13 mouse cellular contexts compared by ENCODE assay signal in genomic region chr7:16710604-16711003, GRCm38 (mm10). TPM values are rescaled to one million over a fixed set of nuclear protein-coding genes. Genes with fewer than 3 reads are reported as not detected.
DNase-seq lines count a peak whose midpoint lies in the region; ATAC-seq and TF ChIP-seq lines count a peak whose summit lies in the region.
"Had no signal": no experiment of that assay in that cellular context is flagged by ENCODE, and none has a peak within 500 bp of the region (broad histone marks: within the 10 kb centered on the region; RNA-seq: fewer than 3 reads in every experiment).

No protein-coding gene starts in this region.

- ATAC-seq in CD4-positive, CD25-positive, alpha-beta regulatory T cell, adult 4 months: no peak
- ATAC-seq in intestine, postnatal 0 days: no peak
- ATAC-seq in intestine, embryonic 15.5 days: no peak
- no peak for ATAC-seq in neural tube, embryonic 15.5 days (ENCODE audit: low FRiP score)
- no peak for ATAC-seq in forebrain, embryonic 14.5 days

- WGBS in intestine, postnatal 0 days: 78% methylated on average over 5 of the region's 5 CpGs
- WGBS in intestine, embryonic 15.5 days: 81% methylated on average over 5 of the region's 5 CpGs
- 81% methylated on average over 5 of the region's 5 CpGs for WGBS in neural tube, embryonic 15.5 days
- 74% methylated on average over 5 of the region's 5 CpGs for WGBS in small intestine, adult 2 months
- 80% methylated on average over 5 of the region's 5 CpGs for WGBS in forebrain, embryonic 14.5 days

- no peak overlapping the region for H3K4me2 ChIP-seq in intestine, postnatal 0 days (replicated peaks; ENCODE audit: low read depth)
- H3K4me2 ChIP-seq in intestine, embryonic 15.5 days (replicated peaks): no peak overlapping the region
- H3K4me2 ChIP-seq in neural tube, embryonic 15.5 days: no peak overlapping the region
- H3K4me2 ChIP-seq in forebrain, embryonic 14.5 days (ENCODE audit: low read length): no peak overlapping the region
- H3K4me2 ChIP-seq: heart, embryonic 15.5 days had no signal

- H3K4me1 ChIP-seq in intestine, postnatal 0 days (replicated peaks; ENCODE audit: control insufficient read depth, insufficient read depth, low read length): no peaks in the 10 kb centered on the region
- no peaks in the 10 kb centered on the region for H3K4me1 ChIP-seq in intestine, embryonic 15.5 days (replicated peaks)
- no peaks in the 10 kb centered on the region for H3K4me1 ChIP-seq in neural tube, embryonic 15.5 days
- H3K4me1 ChIP-seq in small intestine, adult 2 months (ENCODE audit: control insufficient read depth, insufficient read depth, insufficient read length, low read length): no peaks in the 10 kb centered on the region
- no peaks in the 10 kb centered on the region for H3K4me1 ChIP-seq in forebrain, embryonic 14.5 days (ENCODE audit: control insufficient read depth, insufficient read depth, low read length)

- 0 out of 2 replicates have a peak, but pooled peaks cover 3% of the 10 kb centered on the region for H3K27me3 ChIP-seq in intestine, postnatal 0 days (replicated peaks; ENCODE audit: control insufficient read depth, insufficient read depth, low read length)
- no peaks in the 10 kb centered on the region for H3K27me3 ChIP-seq in intestine, embryonic 15.5 days (replicated peaks)
- H3K27me3 ChIP-seq in neural tube, embryonic 15.5 days (replicated peaks): no peaks in the 10 kb centered on the region
- no peaks in the 10 kb centered on the region for H3K27me3 ChIP-seq in small intestine, adult 2 months (ENCODE audit: control insufficient read depth, insufficient read depth, low read length)
- no peaks in the 10 kb centered on the region for H3K27me3 ChIP-seq in forebrain, embryonic 14.5 days (replicated peaks; ENCODE audit: control insufficient read depth, insufficient read depth, low read length)
- H3K27me3 ChIP-seq: heart, embryonic 15.5 days had no signal

- peak; percentile 51 for TF ChIP-seq CTCF in intestine, postnatal 0 days (IDR thresholded peaks at IDR 0.05; ENCODE audit: low read depth)
- TF ChIP-seq CTCF in small intestine, adult 2 months (IDR thresholded peaks at IDR 0.05; ENCODE audit: extremely low read depth, insufficient read length, insufficient replicate concordance, low read depth, low read length): peak; percentile 25; the same call in 1 of the 2 replicates

- H3K9ac ChIP-seq in intestine, postnatal 0 days (ENCODE audit: low read depth, low read length): no peak overlapping the region
- no peak overlapping the region for H3K9ac ChIP-seq in intestine, embryonic 15.5 days
- no peak overlapping the region for H3K9ac ChIP-seq in neural tube, embryonic 15.5 days (replicated peaks)
- H3K9ac ChIP-seq in forebrain, embryonic 14.5 days (ENCODE audit: low read length): no peak overlapping the region
- H3K9ac ChIP-seq: heart, embryonic 15.5 days had no signal

- no peaks in the 10 kb centered on the region for H3K36me3 ChIP-seq in intestine, postnatal 0 days (ENCODE audit: control insufficient read depth, insufficient read depth)
- no peaks in the 10 kb centered on the region for H3K36me3 ChIP-seq in intestine, embryonic 15.5 days
- no peaks in the 10 kb centered on the region for H3K36me3 ChIP-seq in neural tube, embryonic 15.5 days
- no peaks in the 10 kb centered on the region for H3K36me3 ChIP-seq in small intestine, adult 2 months (ENCODE audit: control insufficient read depth, insufficient read depth, low read length)
- H3K36me3 ChIP-seq in forebrain, embryonic 14.5 days (ENCODE audit: control insufficient read depth, insufficient read depth, low read length): no peaks in the 10 kb centered on the region
- H3K36me3 ChIP-seq: heart, embryonic 15.5 days had no signal

- H3K4me3 ChIP-seq in intestine, postnatal 0 days (ENCODE audit: low read depth, low read length): no peak overlapping the region
- H3K4me3 ChIP-seq in intestine, embryonic 15.5 days (replicated peaks): no peak overlapping the region
- no peak overlapping the region for H3K4me3 ChIP-seq in neural tube, embryonic 15.5 days (replicated peaks)
- H3K4me3 ChIP-seq in small intestine, adult 2 months (ENCODE audit: low read depth, low read length): no peak overlapping the region
- no peak overlapping the region for H3K4me3 ChIP-seq in forebrain, embryonic 14.5 days (ENCODE audit: low read depth, low read length)
- H3K4me3 ChIP-seq: heart, embryonic 15.5 days; megakaryocyte, embryonic 14.5 days had no signal

- peak; percentile 55 for DNase-seq in CD4-positive, CD25-positive, alpha-beta regulatory T cell, adult 2 months (ENCODE audit: low read depth, low spot score)
- peak; percentile 27 for DNase-seq in neural tube, embryonic 10.5 days (ENCODE audit: extremely low spot score, low spot score)
- DNase-seq in forebrain, embryonic 14.5 days (ENCODE audit: low spot score): no peak
- DNase-seq: cerebellum, postnatal 36 days had no signal

- no peak overlapping the region for H3K27ac ChIP-seq in intestine, postnatal 0 days (ENCODE audit: low read depth, low read length)
- no peak overlapping the region for H3K27ac ChIP-seq in intestine, embryonic 15.5 days
- no peak overlapping the region for H3K27ac ChIP-seq in neural tube, embryonic 15.5 days (replicated peaks)
- H3K27ac ChIP-seq in small intestine, adult 2 months (ENCODE audit: insufficient read depth, low read depth, low read length): no peak overlapping the region
- H3K27ac ChIP-seq in forebrain, embryonic 14.5 days (ENCODE audit: low read depth, low read length): no peak overlapping the region
- H3K27ac ChIP-seq: heart, embryonic 15.5 days had no signal

- no peak for TF ChIP-seq POLR2A in small intestine, adult 2 months (IDR thresholded peaks at IDR 0.05; ENCODE audit: low read depth, low read length)

- H3K9me3 ChIP-seq in intestine, postnatal 0 days (ENCODE audit: control insufficient read depth): no peaks in the 10 kb centered on the region
- no peaks in the 10 kb centered on the region for H3K9me3 ChIP-seq in intestine, embryonic 15.5 days
- H3K9me3 ChIP-seq in neural tube, embryonic 15.5 days (replicated peaks): no peaks in the 10 kb centered on the region
- no peaks in the 10 kb centered on the region for H3K9me3 ChIP-seq in forebrain, embryonic 14.5 days (replicated peaks; ENCODE audit: control insufficient read depth, low read length)
- H3K9me3 ChIP-seq: heart, embryonic 15.5 days; megakaryocyte, embryonic 14.5 days had no signal

RNA-seq across cellular contexts. Expression of gene Ceacam9, which starts 11.1 kb away (rescaled TPM):
- polyA plus RNA-seq in CD4-positive, CD25-positive, alpha-beta regulatory T cell, adult 4 months (2017; shearing (Covaris generic)): not detected
- polyA plus RNA-seq in intestine, postnatal 0 days (2015; fragmentation: Nextera tagmentation; extraction: Ambion mirVana): not detected in 2 replicates
- polyA plus RNA-seq in intestine, embryonic 15.5 days (2015; fragmentation: Nextera tagmentation; extraction: Ambion mirVana): not detected in 2 replicates
- 0.17 and 0.50 TPM in 2 replicates for polyA plus RNA-seq in neural tube, embryonic 15.5 days (2015; fragmentation: Nextera tagmentation; extraction: Ambion mirVana)
- polyA plus RNA-seq in small intestine, adult 2 months (2012; rRNA removed): not detected in 2 replicates
- not detected in 2 replicates for polyA plus RNA-seq in forebrain, embryonic 14.5 days (2014; fragmentation: Nextera tagmentation; extraction: Ambion mirVana)
- polyA plus RNA-seq: heart, embryonic 15.5 days; intestine, embryonic 14.5 days; liver, embryonic 16.5 days had no signal

RNA-seq across cellular contexts. Expression of gene Ap2s1, which starts 27.6 kb away (rescaled TPM):
- 10 to 100 TPM; 60.7 to 73.1 TPM for polyA plus RNA-seq in CD4-positive, CD25-positive, alpha-beta regulatory T cell, adult 4 months (2017; shearing (Covaris generic))
- 316 and 329 TPM in 2 replicates for polyA plus RNA-seq in intestine, postnatal 0 days (2015; fragmentation: Nextera tagmentation; extraction: Ambion mirVana)
- polyA plus RNA-seq in intestine, embryonic 15.5 days (2015; fragmentation: Nextera tagmentation; extraction: Ambion mirVana): 248 and 256 TPM in 2 replicates
- 412 and 431 TPM in 2 replicates for polyA plus RNA-seq in neural tube, embryonic 15.5 days (2015; fragmentation: Nextera tagmentation; extraction: Ambion mirVana)
- polyA plus RNA-seq in small intestine, adult 2 months (2012; rRNA removed): 276 and 540 TPM in 2 replicates
- 453 and 484 TPM in 2 replicates for polyA plus RNA-seq in forebrain, embryonic 14.5 days (2014; fragmentation: Nextera tagmentation; extraction: Ambion mirVana)

RNA-seq across cellular contexts. Expression of gene Ceacam15, which starts 35.1 kb away (rescaled TPM):
- polyA plus RNA-seq in CD4-positive, CD25-positive, alpha-beta regulatory T cell, adult 4 months (2017; shearing (Covaris generic)): 1 to 10 TPM in 1 of 2 experiments, under 1 TPM in 1; 0.91 to 1.2 TPM
- polyA plus RNA-seq in intestine, postnatal 0 days (2015; fragmentation: Nextera tagmentation; extraction: Ambion mirVana): not detected in 2 replicates
- not detected in 2 replicates for polyA plus RNA-seq in intestine, embryonic 15.5 days (2015; fragmentation: Nextera tagmentation; extraction: Ambion mirVana)
- polyA plus RNA-seq in neural tube, embryonic 15.5 days (2015; fragmentation: Nextera tagmentation; extraction: Ambion mirVana): 0.13 TPM in 1 of 2 replicates, not detected in the other
- polyA plus RNA-seq in small intestine, adult 2 months (2012; rRNA removed): not detected in 2 replicates
- not detected in 2 replicates for polyA plus RNA-seq in forebrain, embryonic 14.5 days (2014; fragmentation: Nextera tagmentation; extraction: Ambion mirVana)
- polyA plus RNA-seq: intestine, embryonic 14.5 days; liver, embryonic 16.5 days had no signal
